Mouse (Mus musculus) retina, postnatal 1 day (tissue): ENCODE results near the gene Gypa.

Source experiments
- DNase-seq: peaks from one replicate; pipeline ENCODE4 v3.0.0-alpha.2; 2012

Gene Gypa

GRCm38 (mm10) chr8:80551303-80551702 lies 57.7 kb downstream of the Gypa start:
- no peak for DNase-seq

GRCm38 (mm10) chr8:80554991-80555390 lies 61.4 kb downstream of the Gypa start:
- no peak for DNase-seq
